In the genomic region with DNA sequence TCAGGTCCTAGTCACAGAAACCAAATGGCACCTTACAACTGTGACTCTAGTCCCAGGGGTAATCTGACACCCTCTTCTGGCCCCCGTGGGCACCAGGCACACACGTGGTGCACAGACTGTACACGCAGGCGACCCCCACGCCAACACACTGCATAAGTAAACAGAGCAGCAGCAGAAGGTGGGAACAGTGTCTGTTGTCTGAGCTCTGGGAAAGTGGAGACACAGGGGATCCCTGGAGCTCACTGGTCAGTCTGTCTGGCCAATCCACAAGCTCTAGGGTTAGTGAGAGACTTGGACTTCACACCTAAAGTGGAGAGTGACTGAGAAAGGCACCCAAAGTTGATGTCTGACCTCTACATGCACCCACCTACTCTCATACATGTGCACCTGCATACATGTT, we compare ENCODE assay signal across 19 mouse cellular contexts. TPM values are rescaled to one million over a fixed set of nuclear protein-coding genes. Genes with fewer than 3 reads are reported as not detected.
A peak's percentile ranks its signal among the peaks of the same experiment; 100 is the strongest.
DNase-seq lines count a peak whose midpoint lies in the region; ATAC-seq and TF ChIP-seq lines count a peak whose summit lies in the region.
"Had no signal": no experiment of that assay in that cellular context is flagged by ENCODE, and none has a peak within 500 bp of the region (broad histone marks: within the 10 kb centered on the region; RNA-seq: fewer than 3 reads in every experiment).

No protein-coding gene starts in this region.

- no peaks in the 10 kb centered on the region for H3K9me3 ChIP-seq in forebrain, embryonic 10.5 days
- no peaks in the 10 kb centered on the region for H3K9me3 ChIP-seq in forebrain, embryonic 13.5 days (replicated peaks)
- no peaks in the 10 kb centered on the region for H3K9me3 ChIP-seq in hindbrain, embryonic 13.5 days
- H3K9me3 ChIP-seq in hindbrain, postnatal 0 days (ENCODE audit: low read length): no peaks in the 10 kb centered on the region
- H3K9me3 ChIP-seq in neural tube, embryonic 14.5 days (ENCODE audit: control insufficient read depth, low read length): no peaks in the 10 kb centered on the region
- no peaks in the 10 kb centered on the region for H3K9me3 ChIP-seq in liver, embryonic 13.5 days (replicated peaks)
- H3K9me3 ChIP-seq: intestine, embryonic 15.5 days; limb, embryonic 13.5 days; neural tube, embryonic 13.5 days had no signal

- no peak overlapping the region for H3K4me2 ChIP-seq in forebrain, embryonic 13.5 days
- H3K4me2 ChIP-seq in hindbrain, embryonic 13.5 days: 0 out of 2 replicates have a peak overlapping the region, but pooled peaks have one; percentile 94
- no peak overlapping the region for H3K4me2 ChIP-seq in hindbrain, postnatal 0 days (ENCODE audit: low read depth, low read length)
- H3K4me2 ChIP-seq in neural tube, embryonic 14.5 days (ENCODE audit: low read depth, low read length): no peak overlapping the region
- peak overlapping the region; percentile 8; the same call in 1 of the 2 replicates for H3K4me2 ChIP-seq in liver, embryonic 13.5 days
- H3K4me2 ChIP-seq: heart, embryonic 11.5 days; intestine, embryonic 15.5 days; limb, embryonic 13.5 days had no signal

- H3K4me3 ChIP-seq in forebrain, embryonic 10.5 days: no peak overlapping the region
- H3K4me3 ChIP-seq in forebrain, embryonic 13.5 days: no peak overlapping the region
- H3K4me3 ChIP-seq in hindbrain, embryonic 13.5 days: no peak overlapping the region
- no peak overlapping the region for H3K4me3 ChIP-seq in hindbrain, postnatal 0 days (ENCODE audit: low read length)
- no peak overlapping the region for H3K4me3 ChIP-seq in neural tube, embryonic 14.5 days (ENCODE audit: low read depth, low read length)
- no peak overlapping the region for H3K4me3 ChIP-seq in liver, embryonic 13.5 days (replicated peaks)
- H3K4me3 ChIP-seq: intestine, embryonic 15.5 days; limb, embryonic 13.5 days; neural tube, embryonic 13.5 days had no signal

- WGBS in forebrain, embryonic 10.5 days: 61% methylated on average over 5 of the region's 5 CpGs
- WGBS in forebrain, embryonic 13.5 days: 53% methylated on average over 5 of the region's 5 CpGs
- WGBS in hindbrain, embryonic 13.5 days: 41% methylated on average over 5 of the region's 5 CpGs
- WGBS in hindbrain, postnatal 0 days: 51% methylated on average over 5 of the region's 5 CpGs
- WGBS in neural tube, embryonic 14.5 days: 43% methylated on average over 5 of the region's 5 CpGs
- WGBS in liver, embryonic 13.5 days (ENCODE audit: insufficient replicate concordance): 53% methylated on average over 5 of the region's 5 CpGs

- H3K27ac ChIP-seq in forebrain, embryonic 10.5 days: 0 out of 2 replicates have a peak overlapping the region, but pooled peaks have one; percentile 17
- no peak overlapping the region for H3K27ac ChIP-seq in forebrain, embryonic 13.5 days
- no peak overlapping the region for H3K27ac ChIP-seq in hindbrain, embryonic 13.5 days
- H3K27ac ChIP-seq in hindbrain, postnatal 0 days: no peak overlapping the region
- H3K27ac ChIP-seq in neural tube, embryonic 14.5 days (ENCODE audit: low read depth, low read length): 0 out of 2 replicates have a peak overlapping the region, but pooled peaks have one; percentile 10
- no peak overlapping the region for H3K27ac ChIP-seq in liver, embryonic 13.5 days
- H3K27ac ChIP-seq: hindbrain, embryonic 14.5 days; intestine, embryonic 15.5 days; limb, embryonic 13.5 days; macrophage had no signal

- peaks cover 20% of the 10 kb centered on the region for H3K27me3 ChIP-seq in forebrain, embryonic 10.5 days (ENCODE audit: poor library complexity, severe bottlenecking)
- H3K27me3 ChIP-seq in forebrain, embryonic 13.5 days: no peaks in the 10 kb centered on the region
- no peaks in the 10 kb centered on the region for H3K27me3 ChIP-seq in hindbrain, embryonic 13.5 days
- H3K27me3 ChIP-seq in hindbrain, postnatal 0 days (ENCODE audit: insufficient read depth, low read length): no peaks in the 10 kb centered on the region
- no peaks in the 10 kb centered on the region for H3K27me3 ChIP-seq in neural tube, embryonic 14.5 days (ENCODE audit: control insufficient read depth, insufficient read depth, low read length)
- 0 out of 2 replicates have a peak, but pooled peaks cover 4% of the 10 kb centered on the region for H3K27me3 ChIP-seq in liver, embryonic 13.5 days
- H3K27me3 ChIP-seq: intestine, embryonic 15.5 days; limb, embryonic 13.5 days; neural tube, embryonic 13.5 days had no signal

- no peak for TF ChIP-seq CTCF in hindbrain, postnatal 0 days (IDR thresholded peaks at IDR 0.05; ENCODE audit: low read depth)

- H3K4me1 ChIP-seq in forebrain, embryonic 10.5 days: peaks cover 62% of the 10 kb centered on the region
- H3K4me1 ChIP-seq in forebrain, embryonic 13.5 days: peaks cover 44% of the 10 kb centered on the region
- H3K4me1 ChIP-seq in hindbrain, embryonic 13.5 days (replicated peaks): peaks cover 60% of the 10 kb centered on the region
- peaks cover 10% of the 10 kb centered on the region for H3K4me1 ChIP-seq in hindbrain, postnatal 0 days (ENCODE audit: insufficient read depth, low read length)
- peaks cover 23% of the 10 kb centered on the region for H3K4me1 ChIP-seq in neural tube, embryonic 14.5 days (ENCODE audit: control insufficient read depth, insufficient read depth, low read length)
- peaks cover 53% of the 10 kb centered on the region for H3K4me1 ChIP-seq in liver, embryonic 13.5 days (replicated peaks)

- no peak for DNase-seq in forebrain, embryonic 10.5 days (ENCODE audit: extremely low spot score, low spot score)
- no peak for DNase-seq in hindbrain, postnatal 0 days (ENCODE audit: low spot score)
- no peak for DNase-seq in neural tube, embryonic 10.5 days (ENCODE audit: extremely low spot score, low spot score)
- DNase-seq in liver, embryonic 13.5 days: no peak
- DNase-seq in spleen, adult 12 weeks (ENCODE audit: low spot score): no peak
- DNase-seq: adrenal gland, postnatal 10 days; cerebellum, adult 2 months; cerebellum, postnatal 36 days; thymus, adult 2 months had no signal

- no peak overlapping the region for H3K9ac ChIP-seq in forebrain, embryonic 13.5 days
- peak overlapping the region; percentile 40; the same call in 1 of the 2 replicates for H3K9ac ChIP-seq in hindbrain, embryonic 13.5 days
- no peak overlapping the region for H3K9ac ChIP-seq in hindbrain, postnatal 0 days (replicated peaks; ENCODE audit: low read length)
- H3K9ac ChIP-seq in neural tube, embryonic 14.5 days (replicated peaks; ENCODE audit: low read depth, low read length): peak overlapping the region; percentile 16; the same call in 1 of the 2 replicates
- H3K9ac ChIP-seq in liver, embryonic 13.5 days: no peak overlapping the region
- H3K9ac ChIP-seq: intestine, embryonic 15.5 days; limb, embryonic 13.5 days had no signal

- ATAC-seq in forebrain, embryonic 13.5 days: no peak
- no peak for ATAC-seq in hindbrain, embryonic 13.5 days (ENCODE audit: low FRiP score)
- ATAC-seq in hindbrain, postnatal 0 days: no peak
- no peak for ATAC-seq in neural tube, embryonic 14.5 days (ENCODE audit: low read depth)
- no peak for ATAC-seq in liver, embryonic 13.5 days (ENCODE audit: low read depth)
- ATAC-seq: intestine, embryonic 15.5 days; lung, postnatal 0 days had no signal

- H3K36me3 ChIP-seq in forebrain, embryonic 10.5 days (replicated peaks): peaks cover 19% of the 10 kb centered on the region
- H3K36me3 ChIP-seq in forebrain, embryonic 13.5 days (ENCODE audit: poor library complexity, severe bottlenecking): peaks cover 16% of the 10 kb centered on the region
- H3K36me3 ChIP-seq in hindbrain, embryonic 13.5 days: peaks cover 14% of the 10 kb centered on the region
- peaks cover 11% of the 10 kb centered on the region; the same call in 1 of the 2 replicates for H3K36me3 ChIP-seq in hindbrain, postnatal 0 days (ENCODE audit: insufficient read depth, low read length)
- H3K36me3 ChIP-seq in neural tube, embryonic 14.5 days (ENCODE audit: control insufficient read depth, insufficient read depth, low read length): peaks cover 14% of the 10 kb centered on the region
- H3K36me3 ChIP-seq in liver, embryonic 13.5 days: peaks cover 19% of the 10 kb centered on the region

RNA-seq across cellular contexts. Expression of a gene that starts 15.2 kb away (rescaled TPM):
- 2.5 and 2.9 TPM in 2 replicates for polyA plus RNA-seq in forebrain, embryonic 10.5 days (2016; fragmentation: Nextera tagmentation; extraction: Ambion mirVana)
- 8.8 and 9.3 TPM in 2 replicates for polyA plus RNA-seq in forebrain, embryonic 13.5 days (2015; fragmentation: Nextera tagmentation; extraction: Ambion mirVana)
- polyA plus RNA-seq in hindbrain, embryonic 13.5 days (2015; fragmentation: Nextera tagmentation; extraction: Ambion mirVana): 16.4 and 18.1 TPM in 2 replicates
- total RNA-seq in hindbrain, postnatal 0 days (2014; rRNA removed): 48.4 and 54.7 TPM in 2 replicates
- polyA plus RNA-seq in hindbrain, postnatal 0 days (2015; fragmentation: Nextera tagmentation; extraction: Ambion mirVana): 46.0 and 48.1 TPM in 2 replicates
- polyA plus RNA-seq in neural tube, embryonic 14.5 days (2014; fragmentation: Nextera tagmentation; extraction: Ambion mirVana): 23.7 and 29.1 TPM in 2 replicates
- polyA plus RNA-seq in liver, embryonic 13.5 days (2015; fragmentation: Nextera tagmentation; extraction: Ambion mirVana): 0.60 and 0.70 TPM in 2 replicates
- polyA plus RNA-seq: macrophage had no signal

RNA-seq across cellular contexts. Expression of a gene that starts 16.0 kb away (rescaled TPM):
- 0.62 and 1.1 TPM in 2 replicates for polyA plus RNA-seq in forebrain, embryonic 10.5 days (2016; fragmentation: Nextera tagmentation; extraction: Ambion mirVana)
- 0.79 and 0.80 TPM in 2 replicates for polyA plus RNA-seq in forebrain, embryonic 13.5 days (2015; fragmentation: Nextera tagmentation; extraction: Ambion mirVana)
- polyA plus RNA-seq in hindbrain, embryonic 13.5 days (2015; fragmentation: Nextera tagmentation; extraction: Ambion mirVana): 1.2 and 1.4 TPM in 2 replicates
- total RNA-seq in hindbrain, postnatal 0 days (2014; rRNA removed): 1.2 and 1.3 TPM in 2 replicates
- 5.3 and 6.4 TPM in 2 replicates for polyA plus RNA-seq in hindbrain, postnatal 0 days (2015; fragmentation: Nextera tagmentation; extraction: Ambion mirVana)
- 2.7 and 3.1 TPM in 2 replicates for polyA plus RNA-seq in neural tube, embryonic 14.5 days (2014; fragmentation: Nextera tagmentation; extraction: Ambion mirVana)
- polyA plus RNA-seq in liver, embryonic 13.5 days (2015; fragmentation: Nextera tagmentation; extraction: Ambion mirVana): 0.31 and 0.33 TPM in 2 replicates
- polyA plus RNA-seq: macrophage had no signal

RNA-seq across cellular contexts. Expression of a gene that starts 42.5 kb away (rescaled TPM):
- polyA plus RNA-seq in forebrain, embryonic 10.5 days (2016; fragmentation: Nextera tagmentation; extraction: Ambion mirVana): 3.5 and 4.0 TPM in 2 replicates
- 0.87 and 0.98 TPM in 2 replicates for polyA plus RNA-seq in forebrain, embryonic 13.5 days (2015; fragmentation: Nextera tagmentation; extraction: Ambion mirVana)
- polyA plus RNA-seq in hindbrain, embryonic 13.5 days (2015; fragmentation: Nextera tagmentation; extraction: Ambion mirVana): 1.8 and 2.1 TPM in 2 replicates
- 3.8 and 4.0 TPM in 2 replicates for total RNA-seq in hindbrain, postnatal 0 days (2014; rRNA removed)
- 1.1 and 1.6 TPM in 2 replicates for polyA plus RNA-seq in hindbrain, postnatal 0 days (2015; fragmentation: Nextera tagmentation; extraction: Ambion mirVana)
- 0.52 and 1.1 TPM in 2 replicates for polyA plus RNA-seq in neural tube, embryonic 14.5 days (2014; fragmentation: Nextera tagmentation; extraction: Ambion mirVana)
- 5.8 and 6.6 TPM in 2 replicates for polyA plus RNA-seq in liver, embryonic 13.5 days (2015; fragmentation: Nextera tagmentation; extraction: Ambion mirVana)

Comparison
In these comparisons a context has a peak if more than half of its experiments do, and no peak if none do; other contexts are left out.
1. H3K27ac ChIP-seq: peak in forebrain, embryonic 10.5 days (single experiment) and neural tube, embryonic 14.5 days (single experiment); none in forebrain, embryonic 13.5 days (single experiment), hindbrain, embryonic 13.5 days (single experiment), hindbrain, postnatal 0 days (single experiment) and liver, embryonic 13.5 days (single experiment).
2. H3K4me2 ChIP-seq: peak in hindbrain, embryonic 13.5 days (single experiment) and liver, embryonic 13.5 days (single experiment); none in forebrain, embryonic 13.5 days (single experiment), hindbrain, postnatal 0 days (single experiment) and neural tube, embryonic 14.5 days (single experiment).
3. H3K9ac ChIP-seq: peak in hindbrain, embryonic 13.5 days (single experiment) and neural tube, embryonic 14.5 days (single experiment); none in forebrain, embryonic 13.5 days (single experiment), hindbrain, postnatal 0 days (single experiment) and liver, embryonic 13.5 days (single experiment).